Mouse (Mus musculus): ENCODE measurements around the gene Fam213b. TPM values are rescaled to one million over a fixed set of nuclear protein-coding genes. Genes with fewer than 3 reads are reported as not detected.

The Fam213b gene
- total RNA-seq, 2 experiments from 2014 or later: 15.5 to 104 TPM

DNA sequence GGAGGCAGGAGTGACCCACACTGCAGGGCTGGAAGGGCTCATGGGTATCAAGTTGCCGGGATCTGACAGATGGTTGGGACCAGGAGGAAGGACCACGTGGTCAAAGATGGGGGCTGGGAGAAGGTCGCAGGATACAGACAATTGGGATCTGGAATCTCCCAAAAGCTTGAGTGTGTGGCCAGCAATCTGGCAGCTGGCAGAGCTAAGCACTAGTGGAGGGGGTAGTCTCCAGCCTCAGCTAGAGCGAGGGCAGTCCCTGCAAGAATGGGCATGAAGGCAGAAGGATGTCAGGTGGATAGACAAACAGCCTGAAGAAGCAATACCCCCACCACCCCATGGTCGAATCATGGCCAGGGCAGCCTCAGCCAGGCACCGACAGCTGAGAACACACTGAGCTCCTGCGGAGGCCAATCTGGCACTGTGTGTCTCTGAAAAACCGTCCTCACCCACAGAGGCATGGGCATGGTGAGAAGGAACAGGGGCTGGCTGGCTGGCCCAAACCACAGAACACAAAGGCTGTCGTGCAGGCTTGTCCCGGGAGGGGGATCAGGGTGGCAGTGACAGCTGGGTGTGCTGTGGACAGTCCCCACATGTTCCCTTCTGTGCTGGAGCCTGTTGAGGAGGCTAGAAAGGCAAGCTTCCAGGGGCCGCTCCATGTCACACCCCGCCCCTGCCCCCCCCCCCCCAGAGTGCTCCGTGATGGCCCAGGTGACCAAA is 11.9 kb downstream of the Fam213b start:
- no peak for DNase-seq (ENCODE audit: low spot score in 2 of 2)

DNA sequence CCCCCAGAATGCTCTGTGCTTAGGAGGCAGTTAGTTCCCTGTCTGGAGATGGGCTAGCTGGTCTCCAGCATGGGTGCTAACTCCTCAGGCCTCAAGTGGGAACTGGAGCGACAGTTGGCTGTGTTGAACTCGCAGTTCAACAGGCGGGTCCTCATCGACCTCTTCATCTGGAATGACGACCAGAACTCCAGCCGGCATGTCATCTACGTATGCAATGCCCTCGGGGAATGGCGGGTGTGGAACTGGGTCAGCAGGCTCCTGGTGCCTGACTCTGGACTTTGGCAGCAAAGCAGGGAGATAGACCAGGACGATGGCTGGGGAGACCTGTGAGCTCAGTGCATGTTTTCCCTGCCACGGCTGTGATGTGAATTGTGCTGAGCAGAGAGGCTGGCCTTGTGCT is 13.5 kb downstream of the Fam213b start:
- DNase-seq (ENCODE audit: low spot score in 2 of 2): no peak

DNA sequence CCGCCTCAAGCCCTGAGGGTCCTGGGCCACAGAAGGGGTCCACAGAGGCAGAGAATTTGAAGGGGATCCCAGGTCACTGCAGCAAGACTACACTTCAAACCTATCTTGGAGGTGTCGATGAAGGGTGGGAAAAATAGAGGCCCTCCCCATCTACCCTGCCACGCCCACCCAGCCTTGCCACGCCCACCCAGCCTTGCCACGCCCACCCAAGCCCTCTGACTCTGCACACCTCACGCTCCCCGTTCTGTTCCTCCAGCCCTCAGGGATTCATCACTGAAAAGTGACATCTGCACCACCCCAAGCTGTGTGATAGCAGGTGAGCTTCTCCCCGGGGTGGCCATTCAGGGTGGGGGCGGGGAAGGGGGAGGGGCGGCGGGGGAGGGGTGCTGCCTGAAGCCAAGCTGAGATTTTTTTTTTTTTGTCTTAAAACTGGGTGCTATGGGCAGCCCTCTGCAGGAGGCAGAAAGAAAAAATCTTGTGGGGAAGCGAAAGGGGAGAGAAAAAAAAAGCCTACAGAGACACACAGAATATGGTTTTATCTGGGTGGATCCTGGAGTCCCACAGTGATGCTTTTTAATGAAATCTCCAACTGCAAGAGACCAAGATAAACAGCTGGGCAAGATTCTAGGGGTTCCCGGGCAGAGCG is 16.8 kb downstream of the Fam213b start:
- DNase-seq (ENCODE audit: low spot score in 2 of 2): no peak

DNA sequence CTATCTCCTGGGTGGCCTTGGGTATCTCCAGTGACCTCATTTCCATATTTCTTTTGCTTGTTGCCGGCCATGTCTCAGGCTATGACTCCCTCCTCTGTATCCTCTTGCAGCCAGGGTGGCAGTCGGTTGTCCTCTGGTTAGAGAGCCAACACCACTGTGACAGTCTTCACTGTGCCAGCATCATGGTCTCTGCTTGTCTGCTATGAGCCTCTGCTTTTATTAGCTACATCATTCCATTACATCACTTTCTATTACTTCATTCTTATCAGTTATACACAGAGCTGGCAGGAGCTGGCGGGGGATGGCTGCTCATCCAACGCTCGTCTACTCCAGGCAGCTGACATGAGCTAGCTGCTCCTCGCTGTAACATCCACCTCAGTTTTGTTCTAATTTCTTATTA is 18.2 kb downstream of the Fam213b start:
- no peak for DNase-seq (ENCODE audit: low spot score in 2 of 2)

DNA sequence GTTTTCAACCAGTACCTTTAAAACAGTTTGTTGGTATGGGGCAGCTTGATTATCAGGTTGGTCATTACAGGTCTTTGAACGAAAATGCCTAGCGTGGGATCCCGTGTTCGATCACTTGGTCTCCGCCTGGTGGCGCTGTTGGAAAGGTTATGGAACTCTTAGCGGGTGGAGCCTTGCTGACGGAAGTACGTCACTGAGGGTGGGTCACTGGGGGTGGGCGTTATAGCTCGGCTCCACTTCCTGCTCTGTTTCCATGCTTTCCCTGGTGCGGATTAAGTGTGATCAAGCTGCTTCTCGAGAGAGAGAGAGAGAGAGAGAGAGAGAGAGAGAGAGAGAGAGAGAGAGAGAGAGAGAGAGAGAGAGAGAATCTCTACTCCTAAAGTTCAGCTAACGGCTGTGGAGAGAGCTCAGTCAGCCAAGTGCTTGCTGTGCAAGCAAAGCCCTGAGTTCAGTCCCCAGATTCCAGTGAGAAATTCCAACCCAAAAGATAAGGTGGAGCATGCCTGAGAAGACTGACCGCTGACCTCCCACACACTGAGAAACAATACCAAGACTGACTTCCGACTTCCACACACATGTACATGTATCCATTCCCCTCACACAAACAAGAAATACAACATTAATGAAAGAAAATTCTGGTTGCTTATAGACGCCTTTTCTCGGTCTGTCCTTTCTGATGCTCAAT is 20.9 kb downstream of the Fam213b start:
- DNase-seq (ENCODE audit: low spot score in 2 of 2): peak; percentile 90 to 96

DNA sequence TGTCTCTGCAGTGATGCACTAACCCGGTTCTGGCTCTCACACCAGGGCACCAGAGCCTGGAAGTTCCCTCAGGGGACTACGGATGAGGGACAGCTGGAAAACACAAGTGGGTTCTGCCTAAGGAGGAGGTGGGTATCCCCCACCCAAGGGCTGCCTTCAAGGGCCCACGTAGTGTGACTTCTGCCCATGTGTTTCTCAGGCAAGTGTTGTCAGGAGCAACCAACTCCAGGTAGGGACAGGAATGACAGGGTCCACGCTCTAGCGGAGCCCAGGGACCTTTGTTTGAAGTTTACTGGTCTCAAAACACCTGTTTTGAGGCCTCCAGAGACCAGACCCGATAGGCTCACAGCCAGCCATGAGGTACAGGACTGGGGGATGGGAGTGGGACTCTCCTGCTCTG is 25.7 kb downstream of the Fam213b start:
- no peak for DNase-seq (ENCODE audit: low spot score in 2 of 2)

DNA sequence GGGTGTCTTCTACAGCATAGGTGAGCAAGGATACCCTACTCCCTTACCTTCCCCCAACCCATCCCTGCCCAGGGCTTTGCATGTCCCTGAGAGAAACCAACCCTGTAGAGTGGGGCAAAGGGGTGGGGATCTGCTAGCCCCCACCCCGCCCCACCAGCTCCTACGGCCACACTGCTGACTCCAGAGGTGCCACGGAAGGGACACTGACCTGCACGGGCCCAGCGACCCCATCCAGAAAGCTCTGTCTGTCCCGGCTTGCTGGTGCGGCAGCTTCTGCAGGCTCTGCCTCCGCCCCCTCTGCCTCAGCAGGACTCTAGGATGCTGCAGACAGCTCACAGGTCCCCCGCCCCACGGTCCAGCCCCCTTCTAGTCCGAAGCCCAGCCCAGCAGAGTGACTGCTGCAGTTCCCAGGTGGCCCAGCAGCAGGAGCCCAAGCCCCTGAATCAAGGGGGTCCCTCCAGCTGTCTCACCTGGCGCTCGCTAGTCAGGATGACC is 27.1 kb downstream of the Fam213b start:
- no peak for DNase-seq (ENCODE audit: low spot score in 2 of 2)

DNA sequence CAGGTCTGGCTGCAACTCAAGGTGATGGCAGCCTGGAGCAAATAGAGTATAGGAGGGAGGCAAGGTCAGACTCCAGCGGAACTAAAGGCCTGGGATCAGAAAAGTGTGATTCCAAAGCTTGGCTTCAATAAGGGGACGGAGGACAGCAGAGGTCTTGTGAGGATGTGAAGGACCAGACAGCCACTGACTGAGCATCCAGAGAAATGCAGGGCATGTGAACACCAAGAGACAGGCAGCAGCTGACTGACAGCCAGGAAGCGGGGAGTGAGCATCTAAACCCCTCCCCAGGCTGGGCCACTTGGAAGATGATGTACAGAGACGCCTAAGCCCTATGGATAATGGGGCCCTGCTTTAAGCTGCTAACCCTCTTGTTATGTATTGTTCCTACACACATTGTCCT is 28.2 kb downstream of the Fam213b start:
- DNase-seq (ENCODE audit: low spot score in 2 of 2): no peak

DNA sequence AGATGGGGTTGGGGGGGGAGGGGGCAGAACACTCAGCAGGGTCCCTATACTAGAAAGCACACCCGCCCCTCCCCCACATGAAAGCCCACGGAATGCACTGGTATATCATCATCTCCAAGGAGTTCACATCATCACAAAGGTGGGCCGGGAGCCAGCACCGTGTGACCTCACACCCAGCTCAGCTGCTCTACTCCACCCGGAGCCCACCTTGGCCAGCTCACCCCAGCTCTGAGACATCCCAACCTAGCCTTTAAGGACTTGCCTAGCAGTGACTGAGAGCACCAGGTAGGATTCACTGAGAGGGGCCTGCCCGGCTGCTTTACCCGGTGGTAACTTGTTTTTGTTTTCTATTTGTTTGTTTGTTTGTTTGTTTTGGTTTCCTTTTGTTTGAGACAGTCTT is 29.5 kb downstream of the Fam213b start, which contains the start of gene Mmel1:
Gene Mmel1, plus strand, starts transcription at position 146 of the 400 bp plus-strand sequence.
- no peak for DNase-seq (ENCODE audit: low spot score in 2 of 2)

DNA sequence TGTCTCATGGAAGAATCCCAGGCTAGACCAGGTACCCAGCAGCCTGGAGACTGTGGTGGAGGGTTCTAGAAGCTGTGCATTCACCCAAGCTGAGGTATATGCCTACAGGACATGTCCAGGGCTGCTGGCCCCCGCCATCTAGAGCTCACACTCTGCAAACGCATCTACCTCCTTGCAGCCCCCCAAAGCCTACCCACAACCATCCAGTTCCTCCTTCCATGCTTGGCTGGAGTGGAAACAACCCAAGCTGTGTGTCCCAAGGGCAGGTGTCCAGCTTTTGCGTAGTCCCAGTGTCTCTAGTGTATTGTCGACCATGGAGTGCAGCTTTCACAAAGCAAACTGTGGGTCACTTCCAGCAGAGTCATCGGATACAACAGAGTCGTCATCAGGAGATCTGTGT is 31.7 kb downstream of the Fam213b start:
- no peak for DNase-seq (ENCODE audit: low spot score in 2 of 2)

DNA sequence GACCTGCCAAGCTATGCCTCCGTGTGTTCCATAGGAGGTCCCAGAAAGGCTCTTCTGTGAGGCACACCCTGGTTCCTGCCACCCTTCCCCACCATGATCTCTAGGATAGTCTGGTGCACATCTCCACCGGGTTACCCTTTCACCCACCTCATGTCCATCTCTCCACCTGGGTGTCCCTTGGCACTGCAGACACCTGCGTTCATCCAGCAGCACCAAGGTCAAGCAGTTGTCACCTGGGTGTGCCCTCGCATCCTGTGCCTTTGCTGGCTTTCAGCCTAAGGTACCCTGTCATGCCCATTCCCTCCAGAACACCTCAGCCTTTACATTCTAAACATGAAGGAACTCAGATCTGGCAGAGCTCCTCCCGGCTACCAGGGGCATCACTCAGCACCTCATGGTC is 32.5 kb downstream of the Fam213b start:
- DNase-seq (ENCODE audit: low spot score in 2 of 2): peak in 1 of 2 experiments; percentile 18

DNA sequence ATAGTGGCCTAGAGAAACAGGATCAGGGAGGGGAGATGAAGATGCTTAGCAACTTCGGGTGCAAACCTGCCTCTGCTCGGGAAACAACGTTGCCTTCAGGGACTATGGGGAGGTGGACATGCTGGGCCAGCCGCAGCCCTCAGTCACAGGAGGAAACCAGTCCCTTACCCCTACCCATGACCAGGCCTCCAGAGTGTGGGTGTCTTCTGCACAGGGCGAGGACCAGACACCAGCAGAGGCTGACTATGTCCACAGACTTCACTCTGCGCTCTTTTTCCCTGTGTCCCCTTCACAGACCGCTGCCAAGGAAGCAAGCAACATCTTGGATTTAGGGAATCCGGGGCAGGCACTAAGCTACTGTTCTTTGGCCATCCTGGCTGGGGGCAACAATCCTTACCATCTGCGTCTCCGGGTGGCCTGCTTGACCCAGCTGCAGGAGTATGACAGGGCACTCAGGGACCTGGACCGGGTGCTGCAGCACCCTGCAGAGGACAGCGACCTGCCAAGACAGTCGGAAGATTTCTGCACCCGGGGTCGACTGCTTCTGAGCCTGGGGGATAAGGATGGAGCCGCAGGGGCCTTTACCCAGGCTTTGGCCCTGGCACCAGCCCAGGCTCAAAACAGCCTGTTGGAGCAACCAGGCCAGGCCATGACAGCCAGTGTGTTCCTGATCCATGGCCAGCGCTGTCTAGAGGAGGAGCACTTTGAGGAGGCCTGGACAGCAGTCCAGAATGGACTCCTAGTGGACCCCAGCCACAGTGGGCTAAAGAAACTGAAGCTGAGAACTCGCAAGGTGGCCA is 33.8 kb downstream of the Fam213b start:
- DNase-seq (ENCODE audit: low spot score in 2 of 2): peak in 1 of 2 experiments; percentile 18

DNA sequence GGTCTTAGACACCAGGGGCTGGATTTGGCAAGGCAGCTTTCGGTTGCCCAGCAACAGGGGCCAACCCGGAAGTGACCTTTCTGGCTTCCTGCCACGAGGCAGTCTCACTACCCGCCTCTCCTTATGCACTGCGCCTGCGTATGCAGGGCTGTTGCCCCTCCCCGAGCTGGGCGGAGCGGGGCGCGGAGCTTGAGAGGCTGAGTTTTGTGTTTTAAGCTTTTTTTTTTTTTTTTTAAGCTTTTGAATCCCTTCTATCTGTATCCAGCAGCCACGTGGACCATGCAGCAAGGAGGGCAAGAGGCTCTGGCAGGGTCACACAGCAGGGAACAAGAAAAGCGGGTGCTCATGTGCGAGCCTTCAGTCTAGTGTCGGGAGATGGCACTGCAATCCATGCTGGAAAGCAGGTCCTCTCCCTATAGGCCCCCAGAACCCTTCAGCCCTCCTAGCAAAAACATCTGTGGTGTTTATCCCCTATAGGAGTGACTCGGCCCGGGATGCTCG is 34.6 kb downstream of the Fam213b start:
- peak; percentile 87 to 90 for DNase-seq (ENCODE audit: low spot score in 2 of 2)

DNA sequence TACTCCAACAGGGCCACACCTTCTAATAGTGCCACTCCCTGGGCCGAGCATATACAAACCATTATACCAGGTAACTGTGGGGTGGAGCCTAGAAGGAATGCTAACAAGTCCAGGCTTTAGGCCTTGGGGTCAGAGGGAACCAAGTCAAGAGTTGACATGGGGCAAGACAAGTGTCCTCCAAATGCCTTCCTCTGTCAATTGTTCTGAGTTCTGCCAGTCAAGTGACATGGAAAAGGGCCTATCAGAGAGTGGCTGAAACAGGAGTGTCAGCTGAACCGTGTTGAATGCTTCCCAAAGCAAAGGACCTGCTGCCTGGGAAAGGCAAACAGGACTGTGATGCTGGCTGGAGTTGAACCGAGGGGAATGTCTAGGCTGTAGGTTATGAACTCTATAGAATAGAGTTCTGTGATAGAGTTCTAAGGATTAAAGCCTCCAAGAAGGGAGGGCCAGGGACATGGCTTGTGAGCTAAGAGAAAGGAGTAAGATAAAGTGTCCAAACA is 35.4 kb downstream of the Fam213b start:
- DNase-seq (ENCODE audit: low spot score in 2 of 2): peak in 1 of 2 experiments; percentile 11

DNA sequence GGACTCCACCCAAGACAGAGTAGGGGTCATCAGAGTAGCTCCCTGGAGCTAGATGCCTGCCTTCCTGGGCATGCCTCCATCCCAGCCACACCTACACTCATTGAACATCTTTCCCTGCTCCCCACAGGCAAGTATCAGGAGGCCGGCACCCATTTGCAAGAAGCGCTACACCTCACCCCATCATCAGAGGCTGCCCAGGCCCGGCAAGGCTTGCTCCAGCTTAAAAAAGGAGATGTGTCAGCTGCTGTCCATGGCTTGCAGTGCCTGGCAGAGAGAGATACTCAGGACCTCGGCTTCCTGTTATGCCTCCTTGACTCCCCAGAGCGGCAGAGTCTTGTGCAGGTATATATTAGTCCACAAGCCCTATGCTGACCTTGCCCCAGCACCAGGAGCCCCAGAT is 37.0 kb downstream of the Fam213b start:
- peak in 1 of 2 experiments; percentile 15 for DNase-seq (ENCODE audit: low spot score in 2 of 2)

DNA sequence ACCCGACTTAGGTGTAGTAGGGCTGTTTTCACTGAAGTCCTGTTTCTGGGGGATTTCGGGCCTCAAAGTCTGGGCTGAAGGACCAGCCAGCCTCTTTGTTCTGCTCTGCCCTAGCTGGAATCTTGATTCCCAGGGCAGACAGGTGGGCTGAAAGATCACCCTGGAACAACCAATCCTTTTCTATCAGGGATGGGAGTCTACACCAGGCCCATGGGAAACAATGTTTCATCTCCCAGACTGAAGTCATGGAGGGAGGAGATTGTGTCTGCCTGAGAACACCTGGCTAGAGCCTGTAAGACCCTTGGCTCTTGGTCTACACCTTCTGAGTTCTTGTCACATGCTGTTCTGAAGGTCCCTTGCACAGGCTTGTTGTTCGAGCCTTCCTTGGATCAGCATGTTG is 40.3 kb downstream of the Fam213b start:
- peak in 1 of 2 experiments; percentile 3 for DNase-seq (ENCODE audit: low spot score in 2 of 2)

DNA sequence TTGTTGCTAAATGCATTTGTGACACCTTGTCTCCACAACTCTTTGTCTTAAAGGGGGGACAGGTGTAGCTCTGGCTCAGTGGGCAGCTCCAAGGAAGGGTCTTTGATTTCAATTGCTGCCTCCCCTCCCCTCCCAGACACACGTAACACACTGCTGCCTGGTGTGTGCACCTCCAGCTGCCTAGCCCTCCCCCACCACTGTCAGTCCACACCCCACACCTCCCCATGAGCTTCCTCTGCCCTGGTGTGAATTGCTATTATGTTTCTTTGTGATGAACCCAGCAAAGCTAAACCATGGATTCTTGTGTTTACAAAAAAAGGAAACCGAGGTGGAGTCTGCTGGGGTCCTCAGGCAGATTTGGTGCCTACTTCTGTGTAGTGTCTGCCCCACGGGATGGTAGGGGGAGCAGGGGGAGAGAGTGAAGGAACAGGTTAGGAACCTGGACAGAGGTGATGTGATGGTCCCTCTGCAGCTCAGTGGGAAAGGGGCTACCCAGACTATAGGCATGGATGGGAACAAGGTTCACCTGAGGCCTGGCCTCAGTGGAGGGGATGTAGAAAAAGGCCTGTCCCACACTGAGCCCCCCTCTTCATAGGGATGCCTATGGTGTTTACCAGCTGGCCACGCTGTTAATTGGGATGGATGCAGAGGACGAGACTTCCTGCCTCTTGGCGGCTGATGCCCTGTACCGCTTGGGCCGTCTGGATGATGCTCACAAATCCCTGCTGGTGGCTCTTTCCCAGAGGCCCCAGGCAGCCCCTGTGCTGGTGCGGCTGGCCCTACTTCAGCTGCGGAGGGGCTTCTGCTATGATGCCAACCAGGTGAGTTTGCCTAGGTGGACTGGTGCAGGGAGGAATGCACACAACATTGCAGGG is 41.3 kb downstream of the Fam213b start:
- peak in 1 of 2 experiments; percentile 12 for DNase-seq (ENCODE audit: low spot score in 2 of 2)

DNA sequence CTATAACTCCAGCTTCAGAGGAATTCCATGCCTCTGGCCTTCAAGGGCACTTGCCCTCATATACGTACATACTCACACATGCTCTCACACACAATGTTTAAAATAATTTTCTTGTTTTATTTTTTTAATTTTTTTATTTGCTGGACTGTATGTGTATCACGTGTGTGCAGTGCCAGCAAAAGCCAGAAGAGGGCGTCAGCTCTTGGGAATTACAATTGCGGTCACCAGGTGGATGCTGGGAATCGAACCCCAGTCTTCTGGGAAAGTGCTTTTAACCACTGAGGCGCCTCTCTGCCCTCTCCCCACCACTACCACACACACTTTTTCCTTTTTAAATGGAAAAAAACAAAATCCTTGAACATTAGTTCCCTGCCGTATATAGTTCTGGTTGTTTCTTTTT is 42.1 kb downstream of the Fam213b start:
- peak in 1 of 2 experiments; percentile 18 for DNase-seq (ENCODE audit: low spot score in 2 of 2)

DNA sequence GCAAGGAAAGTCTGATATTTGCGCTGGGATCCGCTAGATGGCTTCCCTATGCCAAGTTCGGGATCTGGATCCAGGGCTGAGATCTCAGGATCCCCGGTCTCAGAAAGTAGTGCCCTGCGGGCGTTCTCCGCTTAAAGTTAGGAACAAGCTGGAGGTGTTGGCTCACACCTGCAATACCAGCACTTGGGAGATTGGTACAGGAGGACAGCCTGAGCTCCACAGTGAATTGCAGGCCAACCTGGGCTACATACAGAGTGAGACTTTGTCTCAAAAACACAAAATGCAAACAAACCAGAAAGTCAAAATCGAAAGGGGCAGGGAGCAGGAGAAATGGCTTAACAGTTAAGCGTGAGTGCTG is 42.5 kb downstream of the Fam213b start:
- no peak for DNase-seq (ENCODE audit: low spot score in 2 of 2)

Data from adrenal gland, adult 18-20 months (tissue).